Mouse (Mus musculus) retina, postnatal 1 day (tissue): ENCODE data around the gene Pxn.
"Not testable (repeated sequence)": the region's sequence is repeated elsewhere in the genome, so short reads cannot be mapped to it uniquely, and the experiment has no call there.

Experiments
- DNase-seq: peaks from one replicate; pipeline ENCODE4 v3.0.0-alpha.2; 2012

The Pxn gene

GRCm38 (mm10) chr5:115509790-115510689, 3.6 kb downstream of the Pxn start:
- DNase-seq: peak; percentile 85

GRCm38 (mm10) chr5:115512375-115512774, 5.9 kb downstream of the Pxn start:
- no peak for DNase-seq

DNA sequence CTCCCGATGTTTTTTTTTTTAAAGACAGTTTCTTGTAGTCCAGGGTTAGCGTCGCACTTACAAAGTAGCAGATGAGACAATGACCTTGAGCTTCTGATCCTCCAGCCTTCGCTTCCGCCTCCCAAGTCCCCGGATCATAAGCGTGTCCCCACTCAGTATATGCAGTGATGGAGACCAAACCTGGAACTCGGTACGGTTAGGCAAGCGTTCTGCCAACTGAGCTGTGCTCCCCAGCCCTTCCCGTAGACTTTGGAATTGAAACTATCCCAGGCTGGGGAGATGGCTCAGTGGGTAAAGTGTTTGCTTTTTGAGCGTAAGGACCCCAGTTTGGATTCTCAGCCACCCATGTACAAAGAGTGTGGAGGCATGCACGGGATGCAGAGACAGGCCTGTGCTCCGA, 6.8 kb downstream of the Pxn start:
- no peak for DNase-seq

DNA sequence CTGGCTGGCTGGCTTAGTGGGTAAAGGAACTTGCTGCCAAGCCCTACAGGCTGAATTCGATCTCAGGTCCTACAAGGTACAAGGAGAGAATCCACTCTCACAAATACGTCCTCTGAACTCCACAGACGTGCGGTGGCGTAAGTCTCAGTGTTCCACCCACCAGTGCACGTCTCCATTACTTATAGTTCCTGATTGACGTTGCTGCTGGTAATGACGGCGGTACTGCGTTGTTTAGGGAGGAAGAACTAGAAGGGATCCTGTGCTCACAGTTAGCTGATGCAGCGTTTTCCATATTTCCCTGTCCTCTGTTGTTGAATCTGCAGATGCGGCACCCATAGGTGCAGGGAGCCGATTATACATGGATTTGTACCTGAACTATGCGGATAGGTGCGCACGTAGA, 7.2 kb downstream of the Pxn start:
- no peak for DNase-seq

DNA sequence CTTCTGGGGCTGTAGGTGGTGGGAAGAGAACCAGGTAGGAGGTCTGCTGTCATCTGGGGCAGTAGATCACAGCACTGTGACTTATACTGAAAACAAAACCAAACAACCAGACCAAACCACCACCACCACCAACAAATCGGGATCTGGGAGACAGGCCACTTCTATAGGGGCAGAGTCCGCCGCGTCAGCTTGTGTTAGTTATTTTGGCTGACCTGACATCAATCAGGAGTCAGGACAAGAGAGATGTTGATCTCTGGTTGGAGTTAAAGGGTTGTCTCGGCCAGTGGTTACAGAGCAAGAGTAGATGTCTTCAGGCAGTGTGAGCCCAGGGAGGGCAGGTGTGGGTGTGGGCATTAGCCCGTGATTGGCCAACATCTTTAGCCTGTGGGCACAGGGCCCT, 7.9 kb downstream of the Pxn start:
- no peak for DNase-seq

- no peak for DNase-seq
These were observed 8.6 kb downstream of the Pxn start for GRCm38 (mm10) chr5:115514896-115515587.

GRCm38 (mm10) chr5:115516081-115516907, 9.8 kb downstream of the Pxn start:
- no peak for DNase-seq

GRCm38 (mm10) chr5:115516908-115517307, 10.4 kb downstream of the Pxn start:
- no peak for DNase-seq

DNA sequence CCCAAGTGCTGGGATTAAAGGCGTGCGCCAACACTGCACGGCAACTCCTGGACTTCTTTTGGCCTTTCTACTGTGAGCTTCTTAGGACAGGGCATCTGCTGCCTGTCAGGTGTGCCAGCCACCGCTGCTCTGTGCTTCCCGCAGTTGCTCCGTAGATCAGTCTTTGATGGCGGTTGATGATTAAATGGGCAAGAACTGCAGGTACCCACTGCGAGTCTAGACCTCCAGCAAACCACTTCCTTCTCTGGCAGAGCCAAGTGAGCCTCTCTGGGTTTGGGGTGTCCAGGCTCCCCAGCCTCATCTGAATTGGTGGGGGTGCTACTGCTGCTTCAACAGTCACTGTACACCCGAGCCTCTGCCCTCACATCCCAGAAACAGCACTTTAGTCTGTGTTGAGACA, 11.0 kb downstream of the Pxn start:
- no peak for DNase-seq

GRCm38 (mm10) chr5:115518214-115518613, 11.7 kb downstream of the Pxn start:
- not testable (repeated sequence) for DNase-seq

DNA sequence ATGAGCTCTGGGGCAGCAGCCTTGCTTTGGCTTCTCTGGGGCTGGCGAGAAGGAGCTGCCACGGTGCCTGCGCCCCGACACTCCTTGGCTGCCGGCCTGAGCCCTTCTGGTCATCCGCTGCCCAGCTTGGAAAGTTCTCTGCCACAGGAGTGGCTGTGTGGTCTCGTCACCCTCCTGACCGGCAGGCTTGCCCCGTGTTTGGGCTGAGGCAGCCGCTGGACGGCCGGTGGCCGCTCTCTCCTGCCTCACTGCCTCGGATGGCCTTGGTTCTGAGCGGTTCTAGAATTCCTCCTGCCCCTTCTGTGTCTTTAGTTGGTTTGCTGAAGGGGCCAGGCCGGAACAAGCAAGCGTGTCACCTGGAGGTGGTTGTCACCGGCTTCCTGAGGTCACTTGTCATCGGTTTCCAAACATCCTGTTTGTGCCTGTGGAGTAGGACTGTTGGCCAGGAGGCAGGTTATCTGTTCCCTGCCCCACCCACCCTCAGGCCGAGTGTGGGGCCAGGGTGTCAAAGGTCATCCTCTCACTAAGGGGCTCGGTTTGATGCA, 13.9 kb downstream of the Pxn start:
- DNase-seq: no peak

DNA sequence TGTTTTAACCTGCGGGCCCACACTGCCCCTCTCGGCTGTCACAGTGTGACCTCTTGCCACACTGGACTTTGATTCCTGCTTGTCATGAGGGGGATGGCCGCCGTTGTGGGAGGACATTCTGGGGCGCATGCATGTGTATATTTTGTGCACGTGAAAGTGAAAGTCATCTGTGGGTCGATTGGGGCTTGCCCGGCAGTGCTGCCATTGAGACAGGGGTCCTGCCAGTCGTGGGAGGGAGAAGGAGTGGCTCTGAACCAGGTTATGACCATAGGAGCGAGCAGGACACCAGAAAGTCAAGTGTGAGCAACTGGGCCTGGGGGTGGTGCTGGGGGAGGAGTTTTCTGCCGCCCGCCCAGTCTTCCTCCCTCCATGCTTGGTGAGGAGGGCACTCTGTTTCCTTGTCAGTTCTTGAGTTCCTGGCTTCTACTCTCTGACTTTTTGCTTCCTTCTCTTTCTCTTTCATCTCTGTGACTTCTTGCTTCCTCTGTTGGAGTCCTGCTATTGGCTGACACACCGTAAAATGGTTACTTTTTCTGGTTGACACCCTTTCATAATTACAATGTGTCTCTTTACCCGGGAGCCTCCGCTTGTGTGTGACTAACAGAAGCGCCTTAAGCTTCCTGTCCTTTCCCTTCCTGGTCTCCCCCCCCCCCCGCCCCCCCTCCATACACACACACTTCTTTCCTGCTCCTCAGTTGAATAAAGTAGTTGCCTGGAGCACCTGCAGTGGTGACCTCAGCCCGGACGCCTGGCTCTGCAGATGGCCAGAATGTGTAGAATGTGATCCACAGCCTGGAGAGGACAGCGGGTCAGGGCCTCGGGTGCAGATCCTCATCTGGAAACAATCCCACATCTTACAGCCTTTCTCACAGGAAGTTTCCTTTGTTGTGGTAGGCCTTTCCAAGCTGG, 15.3 kb downstream of the Pxn start:
- no peak for DNase-seq

DNA sequence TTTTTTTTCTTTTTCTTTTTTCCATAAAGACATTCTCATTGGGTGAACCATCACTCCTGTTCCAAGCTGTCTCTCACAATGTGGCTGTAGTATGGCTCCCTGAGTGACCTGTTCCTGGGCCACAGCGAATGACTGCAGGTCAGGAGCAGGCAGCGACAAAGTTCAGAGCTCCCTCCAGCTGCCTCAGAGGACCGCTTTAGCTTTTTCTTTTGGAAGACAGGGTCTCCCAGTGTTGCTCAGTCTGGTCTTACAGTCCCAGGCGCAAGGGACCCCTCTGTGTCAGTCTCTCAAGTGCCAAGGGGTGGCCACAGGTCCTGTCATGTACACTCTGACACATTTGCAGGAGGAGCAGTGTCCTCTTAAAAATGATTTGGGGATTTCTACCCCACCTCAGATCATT, 16.1 kb downstream of the Pxn start:
- no peak for DNase-seq

DNA sequence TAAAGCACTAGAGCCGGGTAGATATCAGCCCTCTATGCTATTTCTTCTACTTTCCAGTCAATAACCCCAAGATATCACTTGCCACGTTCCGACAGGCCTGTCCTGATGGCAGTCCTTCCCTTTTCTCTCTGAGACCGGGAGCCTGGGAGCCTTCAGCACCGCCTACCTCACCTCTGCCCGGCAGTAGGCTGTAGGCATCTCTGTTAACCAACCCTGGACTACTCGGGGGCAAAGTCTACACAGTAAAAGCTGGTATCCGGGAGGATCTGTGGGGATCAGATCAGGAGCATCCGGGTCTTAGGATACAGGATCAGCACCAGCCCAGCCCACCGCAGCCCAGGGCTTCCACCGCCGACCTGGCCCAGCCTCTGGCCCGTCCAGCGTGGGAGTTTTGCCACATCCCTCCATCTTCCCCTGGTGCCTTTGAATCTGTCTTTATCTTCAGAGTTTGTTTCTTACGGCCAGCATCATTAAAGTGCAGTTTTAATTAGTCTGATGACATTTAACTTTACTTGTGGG, 16.6 kb downstream of the Pxn start:
- DNase-seq: no peak

DNA sequence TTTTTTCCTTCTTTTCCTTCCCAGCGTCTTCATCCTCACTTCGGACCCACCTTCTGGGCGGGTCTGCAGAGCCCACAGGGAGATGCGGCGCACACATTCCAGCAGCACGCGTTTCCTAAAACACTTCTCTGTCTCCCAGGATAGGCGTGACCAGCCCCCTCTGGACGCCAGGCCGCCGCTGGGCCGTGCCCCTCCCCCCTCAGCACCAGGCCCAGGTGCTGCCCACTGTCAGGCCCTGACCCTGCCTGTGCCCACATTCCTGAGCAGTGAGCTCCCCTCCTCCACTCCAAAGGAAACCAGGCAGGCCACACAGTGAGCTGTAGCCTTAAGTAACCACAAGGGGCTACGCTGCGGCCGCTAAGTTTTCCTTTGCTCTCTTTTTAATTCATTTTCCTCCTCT, 17.5 kb downstream of the Pxn start:
- DNase-seq: peak; percentile 60

GRCm38 (mm10) chr5:115524471-115524870, 18.0 kb downstream of the Pxn start:
- DNase-seq: no peak

DNA sequence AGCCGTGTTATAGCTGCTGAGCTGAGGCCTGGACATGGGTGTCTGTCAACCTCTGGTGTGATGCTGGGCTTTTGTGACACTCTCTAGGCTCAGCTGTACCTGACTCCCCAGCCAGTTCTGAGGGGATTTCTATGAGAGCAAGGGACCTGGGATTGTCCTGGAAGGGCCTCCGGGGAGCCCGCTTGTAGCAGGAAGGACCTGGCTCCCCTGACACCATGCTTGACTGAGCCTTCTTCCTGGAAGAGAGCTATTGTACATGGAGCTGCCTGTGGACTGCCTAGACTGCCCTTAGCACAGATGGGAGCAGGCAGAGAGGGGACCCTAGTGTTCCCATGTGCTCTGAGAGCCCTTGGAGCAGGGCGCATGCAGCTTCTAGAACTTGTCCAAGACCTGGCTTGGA, 18.9 kb downstream of the Pxn start:
- no peak for DNase-seq

DNA sequence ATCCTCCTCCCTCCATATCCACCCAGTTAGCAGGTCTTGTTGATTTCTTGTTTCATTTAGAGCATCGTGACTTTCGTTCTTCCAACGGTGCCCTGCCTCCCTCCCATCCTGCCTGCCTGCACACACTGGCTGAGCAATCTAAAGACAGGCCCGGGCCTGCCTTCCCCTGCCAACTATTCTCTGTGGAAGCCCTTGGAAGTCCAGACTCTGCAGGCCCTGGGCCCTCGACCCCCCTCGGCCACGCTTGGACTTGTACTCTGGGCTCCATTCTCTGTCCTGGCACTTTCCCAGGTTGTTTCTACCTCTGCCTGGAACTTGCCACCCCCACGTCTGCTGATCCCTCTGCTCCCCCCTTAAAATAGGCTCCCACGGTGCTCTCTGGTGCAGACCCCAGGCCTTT, 19.5 kb downstream of the Pxn start:
- DNase-seq: no peak

DNA sequence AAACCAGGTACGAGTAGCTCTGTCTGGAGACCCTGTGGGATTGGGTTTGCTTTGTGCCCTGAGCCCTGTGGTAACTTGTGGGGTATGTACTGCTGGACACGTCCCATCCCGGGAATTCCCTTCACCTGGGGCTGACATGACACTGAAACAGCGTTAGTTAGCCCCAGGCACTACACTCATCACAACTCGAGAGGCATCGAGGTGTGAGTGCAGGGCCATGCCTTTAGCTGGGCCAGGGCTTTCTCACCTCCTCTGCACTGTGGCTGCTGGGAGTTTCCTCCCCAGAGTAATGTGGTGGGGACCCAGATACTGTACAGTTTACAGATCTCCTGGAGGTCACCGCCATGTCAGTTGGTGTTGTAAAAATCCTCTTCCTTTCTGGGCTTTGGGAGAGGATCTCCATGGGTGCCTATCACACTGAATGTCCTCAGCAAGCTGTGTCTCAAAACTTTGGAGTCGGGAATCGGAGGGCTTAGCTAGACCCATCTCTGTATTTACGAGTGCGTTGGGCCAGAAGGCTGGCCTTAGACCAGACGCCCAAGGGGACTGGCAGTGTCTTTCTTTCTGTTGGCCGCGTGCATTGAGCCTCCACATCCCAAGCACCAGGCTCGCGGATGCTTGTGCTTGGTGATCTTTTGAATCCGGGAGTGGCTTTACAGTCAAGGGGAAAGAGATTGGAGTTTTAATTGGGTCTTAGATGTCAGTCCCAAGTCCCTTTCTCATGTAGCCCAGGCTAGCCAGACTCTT, 20.2 kb downstream of the Pxn start:
- no peak for DNase-seq

DNA sequence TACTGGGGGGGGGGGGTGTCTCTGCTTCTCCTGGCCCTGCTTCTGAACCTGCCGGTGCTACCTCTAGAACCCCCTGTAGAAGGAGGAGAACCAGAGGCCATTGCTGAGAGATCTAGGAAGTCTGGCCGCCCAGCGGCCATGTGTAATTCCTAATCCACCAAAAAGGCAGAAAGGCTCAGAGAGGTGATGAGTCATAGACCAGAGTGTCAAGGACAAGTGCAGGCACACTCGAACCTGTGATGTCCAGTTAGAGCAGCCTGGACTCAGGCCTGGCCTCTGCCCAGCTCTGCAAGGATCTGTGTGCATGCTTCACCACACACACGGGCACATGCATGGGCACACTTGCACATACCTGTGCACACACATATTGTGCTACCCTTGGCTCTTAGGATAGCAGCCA, 21.7 kb downstream of the Pxn start:
- no peak for DNase-seq

DNA sequence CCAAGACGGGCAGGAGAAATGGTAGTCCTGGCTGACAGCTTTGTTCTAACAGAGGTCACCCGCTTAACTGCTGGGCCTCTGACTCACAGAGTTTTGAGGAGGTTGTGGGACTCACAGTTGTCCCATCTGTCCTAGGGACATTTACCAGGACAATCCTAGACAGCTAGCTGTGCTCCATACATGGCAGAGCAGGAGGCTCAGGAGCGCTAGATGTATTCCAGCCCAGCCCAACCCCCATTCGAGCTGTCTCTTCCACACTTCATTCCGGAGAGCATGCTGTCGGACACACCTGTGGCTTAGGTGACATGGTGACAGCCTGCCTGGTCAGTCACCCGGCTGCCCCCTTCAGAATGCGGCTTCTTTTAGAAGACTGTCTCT, 22.9 kb downstream of the Pxn start:
- no peak for DNase-seq
